Mouse (Mus musculus) forebrain, embryonic 12.5 days (tissue): ENCODE measurements around the gene Ptms. TPM values are rescaled to one million over a fixed set of nuclear protein-coding genes. Genes with fewer than 3 reads are reported as not detected.

Source experiments
- ATAC-seq: fragments of 200-750 bp; cut with Nextera tagmentation; 2 replicates; pipeline ENCODE4 v1.8.0; 2017; ENCODE audit warnings: moderate TSS enrichment; ENCODE audit not compliant: low FRiP score
- H3K27ac ChIP-seq: fragments of 300-500 bp; sonication (generic); 2 replicates; pipeline ENCODE4 v1.5.1; 2016; ENCODE audit warnings: mild to moderate bottlenecking
- H3K27me3 ChIP-seq: fragments of 300-500 bp; sonication (generic); 2 replicates; pipeline ENCODE4 v1.6.1; 2016; ENCODE audit warnings: mild to moderate bottlenecking
- H3K36me3 ChIP-seq: fragments of 300-500 bp; sonication (generic); replicated peaks from 2 replicates; pipeline ENCODE4 v1.6.1; 2016; ENCODE audit warnings: mild to moderate bottlenecking
- H3K4me1 ChIP-seq: fragments of 300-500 bp; sonication (generic); 2 replicates; pipeline ENCODE4 v1.6.1; 2016
- H3K4me2 ChIP-seq: fragments of 300-500 bp; sonication (generic); 2 replicates; pipeline ENCODE4 v1.6.1; 2016; ENCODE audit warnings: mild to moderate bottlenecking, moderate library complexity
- H3K4me3 ChIP-seq: fragments of 300-500 bp; sonication (generic); replicated peaks from 2 replicates; pipeline ENCODE4 v1.5.1; 2016; ENCODE audit warnings: mild to moderate bottlenecking
- H3K9ac ChIP-seq: fragments of 300-500 bp; sonication (generic); 2 replicates; pipeline ENCODE4 v1.6.1; 2016; ENCODE audit warnings: mild to moderate bottlenecking
- H3K9me3 ChIP-seq: fragments of 300-500 bp; sonication (generic); 2 replicates; pipeline ENCODE4 v1.6.1; 2016
- WGBS: fragments of 180-500 bp; shearing (Covaris S2); methylation state at CpG from one replicate; pipeline ENCODE4 v1.1.7; 2016; 5-methylcytosine and 5-hydroxymethylcytosine counted together
- polyA plus RNA-seq: library from polyadenylated mRNA; unstranded; fragments of >200 nt; fragmentation: Nextera tagmentation; extraction: Ambion mirVana; gene quantifications from 2 replicates; pipeline ENCODE4 v1.2.1, GENCODE M21; 2016

Ptms gene
- polyA plus RNA-seq, 1 experiment from 2014 or later, result 526 TPM

- WGBS, result 74% methylated on average over 4 of the region's 4 CpGs
- ATAC-seq, result no peak
- Histone ChIP-seq H3K27me3 (no peaks in the 10 kb centered on the region; the same call in 1 of the 2 replicates), H3K27ac (peak overlapping the region; percentile 100), H3K4me3 (no peak overlapping the region), H3K4me2 (no peak overlapping the region), H3K9me3 (no peaks in the 10 kb centered on the region), H3K9ac (no peak overlapping the region), H3K36me3 (no peaks in the 10 kb centered on the region), H3K4me1 (peaks cover 45% of the 10 kb centered on the region)
These were observed 1.6 kb upstream of the Ptms start for GRCm38 (mm10) chr6:124921539-124921938.

GRCm38 (mm10) chr6:124920318-124921085 is 599 bp upstream of the Ptms start:
- ATAC-seq, result no peak
- Histone ChIP-seq H3K27ac (peak overlapping the region; percentile 100), H3K27me3 (no peaks in the 10 kb centered on the region), H3K4me2 (peak overlapping the region; percentile 100), H3K9ac (peak overlapping the region; percentile 41; the same call in 1 of the 2 replicates), H3K4me1 (peaks cover 50% of the 10 kb centered on the region), H3K9me3 (no peaks in the 10 kb centered on the region), H3K36me3 (no peaks in the 10 kb centered on the region), H3K4me3 (peak overlapping the region; percentile 25)
- WGBS, result 24% methylated on average over 9 of the region's 9 CpGs

- no peak for ATAC-seq
- H3K9me3 ChIP-seq, result no peaks in the 10 kb centered on the region
- peak overlapping the region; percentile 100 for H3K4me2 ChIP-seq
- no peaks in the 10 kb centered on the region for H3K27me3 ChIP-seq
- H3K9ac ChIP-seq, result peak overlapping the region; percentile 100; the same call in 1 of the 2 replicates
- peaks cover 10% of the 10 kb centered on the region for H3K36me3 ChIP-seq
- H3K4me3 ChIP-seq, result peak overlapping the region; percentile 99
- WGBS, result 18% methylated on average over 14 of the region's 14 CpGs
- peaks cover 60% of the 10 kb centered on the region for H3K4me1 ChIP-seq
- peak overlapping the region; percentile 100 for H3K27ac ChIP-seq
These were observed 844 bp downstream of the Ptms start for GRCm38 (mm10) chr6:124918890-124919627.

- Histone ChIP-seq H3K4me2 (peak overlapping the region; percentile 100), H3K4me3 (peak overlapping the region; percentile 99), H3K4me1 (peaks cover 67% of the 10 kb centered on the region), H3K36me3 (peaks cover 18% of the 10 kb centered on the region), H3K27me3 (no peaks in the 10 kb centered on the region), H3K27ac (peak overlapping the region; percentile 100), H3K9ac (peak overlapping the region; percentile 100), H3K9me3 (no peaks in the 10 kb centered on the region)
- no peak for ATAC-seq
- 1% methylated on average over 7 of the region's 7 CpGs for WGBS
These were observed 1.6 kb downstream of the Ptms start for GRCm38 (mm10) chr6:124918331-124918690.

- Histone ChIP-seq H3K27me3 (no peaks in the 10 kb centered on the region), H3K36me3 (peaks cover 24% of the 10 kb centered on the region), H3K4me2 (peak overlapping the region; percentile 100), H3K4me3 (peak overlapping the region; percentile 99), H3K9ac (peak overlapping the region; percentile 100), H3K27ac (peak overlapping the region; percentile 100), H3K9me3 (no peaks in the 10 kb centered on the region), H3K4me1 (peaks cover 68% of the 10 kb centered on the region)
- WGBS, result under 1% methylated on average over 57 of the region's 89 CpGs
- peak; percentile 76 for ATAC-seq
These were observed 2.2 kb downstream of the Ptms start for GRCm38 (mm10) chr6:124917518-124918330.

GRCm38 (mm10) chr6:124916695-124917517 is 3.0 kb downstream of the Ptms start:
- Histone ChIP-seq H3K27me3 (no peaks in the 10 kb centered on the region), H3K4me3 (peak overlapping the region; percentile 99), H3K27ac (peak overlapping the region; percentile 100), H3K36me3 (peaks cover 29% of the 10 kb centered on the region), H3K9me3 (no peaks in the 10 kb centered on the region), H3K4me1 (peaks cover 68% of the 10 kb centered on the region), H3K4me2 (peak overlapping the region; percentile 100), H3K9ac (peak overlapping the region; percentile 100)
- peak; percentile 69 for ATAC-seq
- WGBS, result under 1% methylated on average over 49 of the region's 67 CpGs

GRCm38 (mm10) chr6:124915942-124916694 is 3.8 kb downstream of the Ptms start:
- ATAC-seq, result no peak
- Histone ChIP-seq H3K4me2 (peak overlapping the region; percentile 100), H3K9me3 (no peaks in the 10 kb centered on the region), H3K36me3 (peaks cover 29% of the 10 kb centered on the region), H3K27ac (peak overlapping the region; percentile 100), H3K9ac (peak overlapping the region; percentile 100), H3K4me1 (peaks cover 67% of the 10 kb centered on the region), H3K4me3 (peak overlapping the region; percentile 99), H3K27me3 (0 out of 2 replicates have a peak, but pooled peaks cover 5% of the 10 kb centered on the region)
- WGBS, result 4% methylated on average over 12 of the region's 12 CpGs

- Histone ChIP-seq H3K27ac (peak overlapping the region; percentile 100), H3K4me1 (peaks cover 67% of the 10 kb centered on the region), H3K36me3 (peaks cover 29% of the 10 kb centered on the region), H3K4me2 (peak overlapping the region; percentile 100), H3K4me3 (peak overlapping the region; percentile 99), H3K9ac (peak overlapping the region; percentile 100), H3K9me3 (no peaks in the 10 kb centered on the region), H3K27me3 (peaks cover 13% of the 10 kb centered on the region)
- ATAC-seq, result no peak
- WGBS, result 5% methylated on average over 22 of the region's 22 CpGs
These were observed 4.6 kb downstream of the Ptms start for GRCm38 (mm10) chr6:124915160-124915941.

GRCm38 (mm10) chr6:124914511-124914910 is 5.4 kb downstream of the Ptms start:
- peak overlapping the region; percentile 100 for H3K27ac ChIP-seq
- WGBS, result 82% methylated on average over 7 of the region's 7 CpGs
- peak overlapping the region; percentile 99; the same call in 1 of the 2 replicates for H3K4me3 ChIP-seq
- H3K27me3 ChIP-seq, result peaks cover 21% of the 10 kb centered on the region
- H3K36me3 ChIP-seq, result peaks cover 29% of the 10 kb centered on the region
- H3K4me2 ChIP-seq, result peak overlapping the region; percentile 100
- H3K4me1 ChIP-seq, result peaks cover 68% of the 10 kb centered on the region
- no peak for ATAC-seq
- peak overlapping the region; percentile 100 for H3K9ac ChIP-seq
- no peaks in the 10 kb centered on the region for H3K9me3 ChIP-seq

GRCm38 (mm10) chr6:124913721-124914285 is 6.1 kb downstream of the Ptms start:
- no peak overlapping the region for H3K4me3 ChIP-seq
- H3K9ac ChIP-seq, result no peak overlapping the region
- H3K4me2 ChIP-seq, result no peak overlapping the region
- 71% methylated on average over 14 of the region's 14 CpGs for WGBS
- peaks cover 61% of the 10 kb centered on the region for H3K4me1 ChIP-seq
- H3K27ac ChIP-seq, result peak overlapping the region; percentile 100
- H3K9me3 ChIP-seq, result no peaks in the 10 kb centered on the region
- no peak for ATAC-seq
- peaks cover 26% of the 10 kb centered on the region for H3K27me3 ChIP-seq
- peaks cover 29% of the 10 kb centered on the region for H3K36me3 ChIP-seq
